In the genomic region with DNA sequence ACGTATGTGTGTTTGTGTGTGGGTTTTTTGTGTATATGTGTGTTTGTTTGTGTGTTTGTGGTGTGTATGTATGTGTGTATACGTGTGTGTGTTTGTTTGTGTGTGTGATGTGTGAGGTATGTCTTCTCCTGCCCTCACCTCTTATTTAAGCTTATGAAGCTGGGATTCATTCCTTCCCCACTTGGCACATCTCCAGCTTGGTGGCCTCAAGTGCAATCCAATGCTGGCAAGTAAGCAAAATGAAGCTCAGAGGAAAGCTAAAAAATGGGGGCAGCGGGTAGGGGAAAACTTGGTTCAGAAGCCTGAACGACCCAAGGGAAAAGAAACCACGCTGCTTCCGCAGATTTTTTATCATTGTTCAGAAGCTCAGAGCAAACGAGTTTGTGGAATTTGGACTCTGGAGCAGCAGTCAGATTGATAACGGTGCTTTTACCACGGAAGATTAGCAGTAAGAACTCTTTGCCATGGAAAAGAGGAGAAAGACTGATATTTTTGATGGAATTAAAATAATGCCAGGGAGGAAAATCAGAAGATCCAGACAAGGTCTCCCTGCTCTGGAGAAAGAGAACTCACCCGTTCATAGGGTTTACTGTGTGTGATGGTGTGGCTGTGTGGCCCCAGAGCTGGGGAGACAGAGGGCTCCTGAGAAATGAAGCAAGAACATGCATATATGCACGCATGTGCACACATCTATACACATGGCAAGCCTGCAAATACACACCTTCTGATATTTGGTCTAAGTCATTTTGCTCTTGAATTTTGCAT, we compare ENCODE assay signal across 17 mouse cellular contexts. TPM values are rescaled to one million over a fixed set of nuclear protein-coding genes. Genes with fewer than 3 reads are reported as not detected.
DNase-seq lines count a peak whose midpoint lies in the region; ATAC-seq and TF ChIP-seq lines count a peak whose summit lies in the region.
"Had no signal": no experiment of that assay in that cellular context is flagged by ENCODE, and none has a peak within 500 bp of the region (broad histone marks: within the 10 kb centered on the region; RNA-seq: fewer than 3 reads in every experiment).

No protein-coding gene starts in this region.

- 63% methylated on average over 11 of the region's 11 CpGs for WGBS in forebrain, embryonic 14.5 days
- WGBS in forebrain, embryonic 16.5 days = 60% methylated on average over 11 of the region's 11 CpGs
- WGBS in liver, embryonic 14.5 days (ENCODE audit: insufficient replicate concordance) = 50% methylated on average over 11 of the region's 11 CpGs
- 58% methylated on average over 11 of the region's 11 CpGs for WGBS in liver, embryonic 12.5 days (ENCODE audit: insufficient replicate concordance)

- ATAC-seq in forebrain, embryonic 14.5 days = no peak
- no peak for ATAC-seq in forebrain, embryonic 16.5 days
- ATAC-seq in liver, embryonic 14.5 days (ENCODE audit: insufficient read depth) = no peak
- ATAC-seq in liver, embryonic 12.5 days = no peak
- ATAC-seq in activated CD4-positive, CD25-positive, alpha-beta regulatory T cell, adult 4 months = no peak

- TF ChIP-seq EP300 in liver, embryonic 14.5 days (IDR thresholded peaks at IDR 0.05; ENCODE audit: low read depth) = no peak

- no peak overlapping the region for H3K9ac ChIP-seq in forebrain, embryonic 14.5 days (ENCODE audit: low read length)
- no peak overlapping the region for H3K9ac ChIP-seq in forebrain, embryonic 16.5 days (replicated peaks; ENCODE audit: low read depth, low read length)
- H3K9ac ChIP-seq in liver, embryonic 14.5 days (replicated peaks) = no peak overlapping the region
- H3K9ac ChIP-seq in liver, embryonic 12.5 days = no peak overlapping the region
- H3K9ac ChIP-seq: embryonic facial prominence, embryonic 13.5 days; liver, embryonic 13.5 days; neural tube, embryonic 13.5 days; stomach, embryonic 15.5 days had no signal

- no peaks in the 10 kb centered on the region for H3K36me3 ChIP-seq in forebrain, embryonic 14.5 days (ENCODE audit: control insufficient read depth, insufficient read depth, low read length)
- no peaks in the 10 kb centered on the region for H3K36me3 ChIP-seq in forebrain, embryonic 16.5 days (ENCODE audit: control insufficient read depth, insufficient read depth)
- no peaks in the 10 kb centered on the region for H3K36me3 ChIP-seq in liver, embryonic 14.5 days (replicated peaks; ENCODE audit: control insufficient read depth, insufficient read depth, low read depth)
- no peaks in the 10 kb centered on the region for H3K36me3 ChIP-seq in liver, embryonic 12.5 days
- H3K36me3 ChIP-seq: embryonic facial prominence, embryonic 13.5 days; hindbrain, embryonic 10.5 days; liver, embryonic 13.5 days; midbrain, embryonic 10.5 days; neural tube, embryonic 13.5 days; stomach, embryonic 15.5 days had no signal

- no peak overlapping the region for H3K27ac ChIP-seq in forebrain, embryonic 14.5 days (ENCODE audit: low read depth, low read length)
- H3K27ac ChIP-seq in forebrain, embryonic 16.5 days (ENCODE audit: low read length) = no peak overlapping the region
- H3K27ac ChIP-seq in liver, embryonic 14.5 days = no peak overlapping the region
- H3K27ac ChIP-seq in liver, embryonic 12.5 days = no peak overlapping the region
- H3K27ac ChIP-seq: embryonic facial prominence, embryonic 13.5 days; hindbrain, embryonic 10.5 days; liver, embryonic 13.5 days; midbrain, embryonic 10.5 days; neural tube, embryonic 13.5 days; stomach, embryonic 15.5 days had no signal

- no peaks in the 10 kb centered on the region for H3K9me3 ChIP-seq in forebrain, embryonic 14.5 days (replicated peaks; ENCODE audit: control insufficient read depth, low read length)
- no peaks in the 10 kb centered on the region for H3K9me3 ChIP-seq in forebrain, embryonic 16.5 days (ENCODE audit: control insufficient read depth, low read length)
- no peaks in the 10 kb centered on the region for H3K9me3 ChIP-seq in liver, embryonic 14.5 days (ENCODE audit: control insufficient read depth, low read length)
- H3K9me3 ChIP-seq in liver, embryonic 12.5 days (replicated peaks) = no peaks in the 10 kb centered on the region
- H3K9me3 ChIP-seq: embryonic facial prominence, embryonic 13.5 days; hindbrain, embryonic 10.5 days; liver, embryonic 13.5 days; midbrain, embryonic 10.5 days; neural tube, embryonic 13.5 days; stomach, embryonic 15.5 days had no signal

- H3K27me3 ChIP-seq in forebrain, embryonic 14.5 days (replicated peaks; ENCODE audit: control insufficient read depth, insufficient read depth, low read length) = no peaks in the 10 kb centered on the region
- H3K27me3 ChIP-seq in forebrain, embryonic 16.5 days (replicated peaks; ENCODE audit: control insufficient read depth, insufficient read depth, low read length) = no peaks in the 10 kb centered on the region
- H3K27me3 ChIP-seq in liver, embryonic 14.5 days (ENCODE audit: control insufficient read depth, insufficient read depth, low read length) = no peaks in the 10 kb centered on the region
- no peaks in the 10 kb centered on the region for H3K27me3 ChIP-seq in liver, embryonic 12.5 days (replicated peaks)
- H3K27me3 ChIP-seq: embryonic facial prominence, embryonic 13.5 days; liver, embryonic 13.5 days; neural tube, embryonic 13.5 days; stomach, embryonic 15.5 days had no signal

- no peak for TF ChIP-seq CTCF in liver, embryonic 14.5 days (IDR thresholded peaks at IDR 0.05; ENCODE audit: low read depth)

- H3K4me2 ChIP-seq in forebrain, embryonic 14.5 days (ENCODE audit: low read length) = no peak overlapping the region
- no peak overlapping the region for H3K4me2 ChIP-seq in forebrain, embryonic 16.5 days (ENCODE audit: low read length)
- peak overlapping the region; percentile 15; the same call in 1 of the 2 replicates for H3K4me2 ChIP-seq in liver, embryonic 14.5 days (ENCODE audit: low read depth)
- no peak overlapping the region for H3K4me2 ChIP-seq in liver, embryonic 12.5 days
- H3K4me2 ChIP-seq: embryonic facial prominence, embryonic 13.5 days; liver, embryonic 13.5 days; neural tube, embryonic 13.5 days; stomach, embryonic 15.5 days had no signal

- DNase-seq in forebrain, embryonic 14.5 days (ENCODE audit: low spot score) = peak; percentile 44
- no peak for DNase-seq in liver, embryonic 14.5 days (ENCODE audit: low read depth in 3 of 3, low spot score in 3 of 3)
- DNase-seq in 3T3-L1 (ENCODE audit: low read depth, low spot score) = peak; percentile 16
- peak; percentile 17 to 46 for DNase-seq in adrenal gland, postnatal 36 days
- DNase-seq in left cerebral cortex, adult 8-10 months (ENCODE audit: low spot score in 2 of 2) = no peak
- DNase-seq: cerebellum, adult 9-10 months; liver, embryonic 13.5 days; right cerebral cortex, postnatal 25 days; thymus, postnatal 4 days had no signal

- no peak overlapping the region for H3K4me3 ChIP-seq in forebrain, embryonic 14.5 days (ENCODE audit: low read depth, low read length)
- H3K4me3 ChIP-seq in forebrain, embryonic 16.5 days (replicated peaks; ENCODE audit: low read length) = no peak overlapping the region
- H3K4me3 ChIP-seq in liver, embryonic 14.5 days (ENCODE audit: insufficient read depth in 1 of 2, low read depth in 2 of 2, low read length in 2 of 2) = no peak overlapping the region
- no peak overlapping the region for H3K4me3 ChIP-seq in liver, embryonic 12.5 days
- H3K4me3 ChIP-seq: embryonic facial prominence, embryonic 13.5 days; hindbrain, embryonic 10.5 days; liver, embryonic 13.5 days; midbrain, embryonic 10.5 days; neural tube, embryonic 13.5 days; stomach, embryonic 15.5 days had no signal

- no peaks in the 10 kb centered on the region; the same call in 1 of the 2 replicates for H3K4me1 ChIP-seq in forebrain, embryonic 14.5 days (ENCODE audit: control insufficient read depth, insufficient read depth, low read length)
- H3K4me1 ChIP-seq in forebrain, embryonic 16.5 days (replicated peaks; ENCODE audit: control insufficient read depth, insufficient read depth, low read length) = 0 out of 2 replicates have a peak, but pooled peaks cover 5% of the 10 kb centered on the region
- H3K4me1 ChIP-seq in liver, embryonic 14.5 days (replicated peaks; ENCODE audit: control insufficient read depth in 2 of 2, insufficient read depth in 2 of 2, low read length in 1 of 2) = no peaks in the 10 kb centered on the region
- H3K4me1 ChIP-seq in liver, embryonic 12.5 days = no peaks in the 10 kb centered on the region
- H3K4me1 ChIP-seq: neural tube, embryonic 13.5 days; stomach, embryonic 15.5 days had no signal

RNA-seq across cellular contexts. Expression of a gene that starts 8.5 kb away (rescaled TPM):
- 19.6 and 21.4 TPM in 2 replicates for polyA plus RNA-seq in forebrain, embryonic 14.5 days (2014; fragmentation: Nextera tagmentation; extraction: Ambion mirVana)
- polyA plus RNA-seq in forebrain, embryonic 16.5 days (2015; fragmentation: Nextera tagmentation; extraction: Ambion mirVana) = 17.5 and 18.0 TPM in 2 replicates
- polyA plus RNA-seq in liver, embryonic 14.5 days (2012; rRNA removed) = 0.49 and 0.95 TPM in 2 replicates
- 2.6 and 2.8 TPM in 2 replicates for polyA plus RNA-seq in liver, embryonic 14.5 days (2014; fragmentation: Nextera tagmentation; extraction: Ambion mirVana)
- 3.0 and 3.4 TPM in 2 replicates for polyA plus RNA-seq in liver, embryonic 12.5 days (2016; fragmentation: Nextera tagmentation; extraction: Ambion mirVana)
- total RNA-seq in adrenal gland, postnatal 36 days (2021) = 1 to 10 TPM; 2.6 to 5.3 TPM
- polyA plus RNA-seq in activated CD4-positive, CD25-positive, alpha-beta regulatory T cell, adult 4 months (2017; shearing (Covaris generic)) = 1 to 10 TPM; 5.0 to 5.4 TPM
- total RNA-seq in left cerebral cortex, adult 8-10 months (2022) = 1 to 10 TPM; 2.6 to 4.5 (median 3.6) TPM

RNA-seq across cellular contexts. Expression of a gene that starts 53.3 kb away (rescaled TPM):
- polyA plus RNA-seq in forebrain, embryonic 14.5 days (2014; fragmentation: Nextera tagmentation; extraction: Ambion mirVana) = 63.3 and 68.3 TPM in 2 replicates
- 104 and 107 TPM in 2 replicates for polyA plus RNA-seq in forebrain, embryonic 16.5 days (2015; fragmentation: Nextera tagmentation; extraction: Ambion mirVana)
- 5.0 TPM in 2 replicates for polyA plus RNA-seq in liver, embryonic 14.5 days (2012; rRNA removed)
- polyA plus RNA-seq in liver, embryonic 14.5 days (2014; fragmentation: Nextera tagmentation; extraction: Ambion mirVana) = 5.0 and 6.7 TPM in 2 replicates
- 10.6 and 12.0 TPM in 2 replicates for polyA plus RNA-seq in liver, embryonic 12.5 days (2016; fragmentation: Nextera tagmentation; extraction: Ambion mirVana)
- 100 to 1,000 TPM in 1 of 2 experiments, 10 to 100 TPM in 1; 86.1 to 156 TPM for total RNA-seq in adrenal gland, postnatal 36 days (2021)
- 10 to 100 TPM; 20.3 to 23.2 TPM for polyA plus RNA-seq in activated CD4-positive, CD25-positive, alpha-beta regulatory T cell, adult 4 months (2017; shearing (Covaris generic))
- total RNA-seq in left cerebral cortex, adult 8-10 months (2022) = 100 to 1,000 TPM; 184 to 215 (median 198) TPM

Comparison
In these comparisons a context has a peak if more than half of its experiments do, and no peak if none do; other contexts are left out.
1. DNase-seq: peak in forebrain, embryonic 14.5 days (single experiment), 3T3-L1 (single experiment) and adrenal gland, postnatal 36 days (2 of 2); none in liver, embryonic 14.5 days (0 of 3) and left cerebral cortex, adult 8-10 months (0 of 2).